Mouse (Mus musculus): ENCODE results near the gene 2900026A02Rik.

GRCm38 (mm10) chr5:113092406-113092805 is 128.6 kb downstream of the 2900026A02Rik start:
- no peak for TF ChIP-seq ZC3H11A (IDR thresholded peaks at IDR 0.05; ENCODE audit: borderline replicate concordance, low read depth, low read length)
- no peak for TF ChIP-seq CHD2 (IDR thresholded peaks at IDR 0.05; ENCODE audit: low read depth, low read length)
- TF ChIP-seq HCFC1 (IDR thresholded peaks at IDR 0.05; ENCODE audit: borderline replicate concordance, insufficient read depth, low read length) = no peak

Measured in ES-E14 (cell line).